Mouse (Mus musculus) spleen, adult 2 months (tissue): ENCODE results near the gene Wwtr1.

ENCODE experiments used
- CTCF ChIP-seq: fragments of 200-500 bp; IDR thresholded peaks from 2 replicates; pipeline ENCODE4 v1.5.1; 2011; ENCODE audit warnings: mild to moderate bottlenecking, inconsistent platforms; ENCODE audit not compliant: insufficient read depth, insufficient read length, insufficient replicate concordance; ENCODE audit errors: extremely low read depth
- POLR2A ChIP-seq: fragments of 200-500 bp; IDR thresholded peaks from 2 replicates; pipeline ENCODE4 v1.6.1; 2011; ENCODE audit warnings: low read depth, low read length, inconsistent platforms

DNA sequence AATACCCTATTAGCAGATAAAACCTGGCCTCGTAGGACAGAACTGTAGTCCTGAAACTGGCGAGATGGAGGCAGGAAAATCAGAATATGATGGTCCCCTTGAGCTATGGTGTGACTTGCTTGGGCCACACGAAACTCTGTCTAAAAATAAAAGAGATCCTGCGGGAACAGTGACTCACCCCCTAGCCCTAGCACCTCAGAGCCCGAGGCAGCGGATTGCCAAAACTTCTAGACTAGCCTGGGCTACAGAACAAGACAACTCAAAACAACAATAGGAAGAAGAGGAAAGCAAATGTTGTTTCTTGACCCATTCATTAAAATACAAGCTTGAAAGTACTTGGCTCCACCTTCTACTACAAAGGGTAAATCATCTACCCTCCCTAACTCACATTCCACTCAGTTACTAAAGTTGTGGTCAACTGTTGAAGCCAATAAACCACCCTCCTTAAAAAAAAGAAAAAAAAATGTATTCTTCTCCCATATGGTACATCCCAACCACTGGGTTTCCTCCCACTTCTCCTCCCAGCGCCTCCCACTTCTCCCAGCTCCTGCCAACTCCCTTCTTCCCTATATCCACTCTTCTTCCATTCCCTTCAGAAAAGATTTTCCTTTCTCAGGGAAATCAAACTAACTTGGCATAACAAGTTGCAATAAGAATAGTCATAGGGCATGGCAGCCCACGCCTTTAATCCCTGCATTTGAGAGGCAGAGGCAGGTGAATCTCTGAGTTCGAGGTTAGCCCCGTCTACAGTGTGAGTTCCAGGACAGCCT is 4.9 kb upstream of the Wwtr1 start:
- TF ChIP-seq CTCF (no peak), POLR2A (no peak)
